8 mouse cellular contexts compared by ENCODE assay signal in genomic region chr6:145306331-145307124, GRCm38 (mm10). TPM values are rescaled to one million over a fixed set of nuclear protein-coding genes. Genes with fewer than 3 reads are reported as not detected.
DNase-seq lines count a peak whose midpoint lies in the region; ATAC-seq and TF ChIP-seq lines count a peak whose summit lies in the region.

No protein-coding gene starts in this region.

- 64% methylated on average over 18 of the region's 18 CpGs for WGBS in hindbrain, postnatal 0 days
- WGBS in hindbrain, embryonic 10.5 days, result 85% methylated on average over 18 of the region's 18 CpGs
- 17% methylated on average over 18 of the region's 18 CpGs for WGBS in thymus, adult 2 months

- no peaks in the 10 kb centered on the region for H3K27me3 ChIP-seq in hindbrain, postnatal 0 days (ENCODE audit: insufficient read depth, low read length)
- H3K27me3 ChIP-seq in hindbrain, embryonic 10.5 days (ENCODE audit: insufficient read depth, poor library complexity, severe bottlenecking), result peaks cover 4% of the 10 kb centered on the region; the same call in 1 of the 2 replicates
- no peaks in the 10 kb centered on the region for H3K27me3 ChIP-seq in thymus, adult 2 months (ENCODE audit: control insufficient read depth, insufficient read depth, low read length)

- no peak overlapping the region for H3K4me3 ChIP-seq in hindbrain, postnatal 0 days (ENCODE audit: low read length)
- no peak overlapping the region for H3K4me3 ChIP-seq in hindbrain, embryonic 10.5 days
- no peak overlapping the region; the same call in 1 of the 2 replicates for H3K4me3 ChIP-seq in thymus, adult 2 months (ENCODE audit: control insufficient read depth, insufficient read depth, low read length)

- no peaks in the 10 kb centered on the region for H3K9me3 ChIP-seq in hindbrain, postnatal 0 days (ENCODE audit: low read length)
- H3K9me3 ChIP-seq in hindbrain, embryonic 10.5 days, result no peaks in the 10 kb centered on the region

- H3K4me1 ChIP-seq in hindbrain, postnatal 0 days (ENCODE audit: insufficient read depth, low read length), result no peaks in the 10 kb centered on the region
- peaks cover 19% of the 10 kb centered on the region for H3K4me1 ChIP-seq in hindbrain, embryonic 10.5 days (replicated peaks)
- peaks cover 28% of the 10 kb centered on the region for H3K4me1 ChIP-seq in thymus, adult 2 months (replicated peaks; ENCODE audit: control insufficient read depth, insufficient read depth, low read length)

- ATAC-seq in hindbrain, postnatal 0 days, result no peak
- ATAC-seq in megakaryocyte progenitor cell, adult 5-6 weeks (replicated peaks; ENCODE audit: poor library complexity), result peak; percentile 59

- no peak overlapping the region for H3K4me2 ChIP-seq in hindbrain, postnatal 0 days (ENCODE audit: low read depth, low read length)

- H3K27ac ChIP-seq in hindbrain, postnatal 0 days, result no peak overlapping the region
- no peak overlapping the region for H3K27ac ChIP-seq in hindbrain, embryonic 10.5 days
- no peak overlapping the region for H3K27ac ChIP-seq in thymus, adult 2 months (ENCODE audit: control insufficient read depth, insufficient read depth, low read length)

- no peaks in the 10 kb centered on the region for H3K36me3 ChIP-seq in hindbrain, postnatal 0 days (ENCODE audit: insufficient read depth, low read length)
- H3K36me3 ChIP-seq in hindbrain, embryonic 10.5 days, result no peaks in the 10 kb centered on the region
- no peaks in the 10 kb centered on the region for H3K36me3 ChIP-seq in thymus, adult 2 months (ENCODE audit: control insufficient read depth, insufficient read depth, low read length)

- DNase-seq in hindbrain, postnatal 0 days (ENCODE audit: low spot score), result peak; percentile 28
- no peak for DNase-seq in hindbrain, embryonic 10.5 days (ENCODE audit: low spot score)
- DNase-seq in brain, embryonic 18.5 days (ENCODE audit: low read depth, low spot score), result peak; percentile 37
- peak; percentile 55 to 70 for DNase-seq in left cerebral cortex, adult 18-20 months (ENCODE audit: low spot score in 2 of 2)
- peak; percentile 51 for DNase-seq in thymus, adult 2 months
- DNase-seq in testis, postnatal 14 days (ENCODE audit: low spot score), result no peak
- no peak for DNase-seq in urinary bladder, adult 2 months (ENCODE audit: low spot score)

- H3K9ac ChIP-seq in hindbrain, postnatal 0 days (replicated peaks; ENCODE audit: low read length), result no peak overlapping the region

- no peak for TF ChIP-seq CTCF in hindbrain, postnatal 0 days (IDR thresholded peaks at IDR 0.05; ENCODE audit: low read depth)
- no peak for TF ChIP-seq CTCF in thymus, adult 2 months (IDR thresholded peaks at IDR 0.05; ENCODE audit: borderline replicate concordance, control insufficient read depth, extremely low read depth, insufficient read depth, low read length, poor library complexity)

- TF ChIP-seq POLR2A in thymus, adult 2 months (IDR thresholded peaks at IDR 0.05; ENCODE audit: control insufficient read depth, extremely low read depth, insufficient read depth, low read length, poor library complexity), result no peak

RNA-seq across cellular contexts. Expression of gene Kras, which starts 56.5 kb away (rescaled TPM):
- 25.9 and 27.9 TPM in 2 replicates for total RNA-seq in hindbrain, postnatal 0 days (2014; rRNA removed)
- 70.0 and 72.5 TPM in 2 replicates for polyA plus RNA-seq in hindbrain, postnatal 0 days (2015; fragmentation: Nextera tagmentation; extraction: Ambion mirVana)
- 84.0 and 91.2 TPM in 2 replicates for polyA plus RNA-seq in hindbrain, embryonic 10.5 days (2016; fragmentation: Nextera tagmentation; extraction: Ambion mirVana)
- 10 to 100 TPM; 79.5 to 85.3 TPM for total RNA-seq in left cerebral cortex, adult 18-20 months (2021)
- total RNA-seq in megakaryocyte progenitor cell, adult 5-6 weeks (2015), result 48.7 and 49.4 TPM in 2 replicates
- 11.7 and 21.0 TPM in 2 replicates for total RNA-seq in megakaryocyte progenitor cell, adult 5-6 weeks (2017)
- polyA plus RNA-seq in thymus, adult 2 months (2012; rRNA removed), result 30.3 and 36.2 TPM in 2 replicates
- 21.8 and 26.6 TPM in 2 replicates for polyA plus RNA-seq in urinary bladder, adult 2 months (2012; rRNA removed)

Comparison
In these comparisons a context has a peak if more than half of its experiments do, and no peak if none do; other contexts are left out.
1. DNase-seq: peak in hindbrain, postnatal 0 days (single experiment), brain, embryonic 18.5 days (single experiment), left cerebral cortex, adult 18-20 months (2 of 2) and thymus, adult 2 months (single experiment); none in hindbrain, embryonic 10.5 days (single experiment), testis, postnatal 14 days (single experiment) and urinary bladder, adult 2 months (single experiment).